Mouse (Mus musculus): ENCODE data around the gene Nmnat2.

- TF ChIP-seq EP300 (optimal IDR thresholded peaks at IDR 0.05), result no peak
- no peak for TF ChIP-seq CTCF (IDR thresholded peaks at IDR 0.05; ENCODE audit: low read depth)
Measured at GRCm38 (mm10) chr1:153125287-153126275, 170.8 kb downstream of the Nmnat2 start.

All from stomach, postnatal 0 days (tissue).